Mouse (Mus musculus) megakaryocyte, embryonic 14.5 days (primary cell): Measurements from ENCODE around the gene Unc79.

Source experiments
- FLI1 ChIP-seq: IDR thresholded peaks from 2 replicates; pipeline ENCODE4 v1.6.1; 2012; ENCODE audit warnings: low read length, inconsistent platforms, mixed read lengths
- GATA1 ChIP-seq: IDR thresholded peaks from 3 replicates; pipeline ENCODE4 v1.6.1; 2012; ENCODE audit warnings: mixed read lengths, low read length, inconsistent platforms, borderline replicate concordance

- TF ChIP-seq GATA1 (no peak), FLI1 (no peak)
Observed at GRCm38 (mm10) chr12:103188223-103188622, 239.6 kb downstream of the Unc79 start.
